Mouse (Mus musculus) inflammation-experienced regulatory T-cells, adult 6 months (primary cell): Measurements from ENCODE around the gene Tmem202. TPM values are rescaled to one million over a fixed set of nuclear protein-coding genes. Genes with fewer than 3 reads are reported as not detected.

ENCODE experiments used
- polyA plus RNA-seq, 3 experiments: library from polyadenylated mRNA; unstranded; fragments of 100-300 nt; shearing (Covaris generic); gene quantifications; one replicate each; pipeline ENCODE4 v1.2.1; 2017

The Tmem202 gene
- polyA plus RNA-seq, 3 experiments from 2014 or later = not detected

Other genes with a start within 250 kb of the Tmem202 start
- 10 to 100 TPM in 2 of 3 experiments, 1 to 10 TPM in 1; 2.5 to 14.1 (median 10.8) TPM for gene Adpgk, start 248.3 kb downstream of the Tmem202 start, polyA plus RNA-seq
- 10 to 100 TPM; 14.6 to 21.4 (median 15.5) TPM for gene Bbs4, start 186.3 kb downstream of the Tmem202 start, polyA plus RNA-seq
- gene Arih1, start 53.2 kb downstream of the Tmem202 start, polyA plus RNA-seq = 10 to 100 TPM; 19.6 to 23.7 (median 23.0) TPM
- gene Hexa, start 307 bp downstream of the Tmem202 start, polyA plus RNA-seq = 10 to 100 TPM; 15.6 to 38.7 (median 37.6) TPM
- not detected for gene Celf6, start 38.1 kb upstream of the Tmem202 start, polyA plus RNA-seq
- gene Parp6, start 77.4 kb upstream of the Tmem202 start, polyA plus RNA-seq = 10 to 100 TPM; 17.2 to 62.5 (median 46.8) TPM
- gene Pkm, start 116.5 kb upstream of the Tmem202 start, polyA plus RNA-seq = 1,000 to 10,000 TPM in 1 of 3 experiments, 100 to 1,000 TPM in 2; 745 to 1,024 (median 798) TPM
- gene Gramd2, start 140.3 kb upstream of the Tmem202 start, polyA plus RNA-seq = not detected
- 1 to 10 TPM; 3.5 to 7.0 (median 4.7) TPM for gene Senp8, start 210.9 kb upstream of the Tmem202 start, polyA plus RNA-seq
- 10 to 100 TPM; 19.0 to 60.9 (median 50.9) TPM for gene Myo9a, start 211.0 kb upstream of the Tmem202 start, polyA plus RNA-seq